Mouse (Mus musculus): Measurements from ENCODE around the gene Dynlt1c.
"Not testable (repeated sequence)": the region's sequence is repeated elsewhere in the genome, so short reads cannot be mapped to it uniquely, and the experiment has no call there.

DNA sequence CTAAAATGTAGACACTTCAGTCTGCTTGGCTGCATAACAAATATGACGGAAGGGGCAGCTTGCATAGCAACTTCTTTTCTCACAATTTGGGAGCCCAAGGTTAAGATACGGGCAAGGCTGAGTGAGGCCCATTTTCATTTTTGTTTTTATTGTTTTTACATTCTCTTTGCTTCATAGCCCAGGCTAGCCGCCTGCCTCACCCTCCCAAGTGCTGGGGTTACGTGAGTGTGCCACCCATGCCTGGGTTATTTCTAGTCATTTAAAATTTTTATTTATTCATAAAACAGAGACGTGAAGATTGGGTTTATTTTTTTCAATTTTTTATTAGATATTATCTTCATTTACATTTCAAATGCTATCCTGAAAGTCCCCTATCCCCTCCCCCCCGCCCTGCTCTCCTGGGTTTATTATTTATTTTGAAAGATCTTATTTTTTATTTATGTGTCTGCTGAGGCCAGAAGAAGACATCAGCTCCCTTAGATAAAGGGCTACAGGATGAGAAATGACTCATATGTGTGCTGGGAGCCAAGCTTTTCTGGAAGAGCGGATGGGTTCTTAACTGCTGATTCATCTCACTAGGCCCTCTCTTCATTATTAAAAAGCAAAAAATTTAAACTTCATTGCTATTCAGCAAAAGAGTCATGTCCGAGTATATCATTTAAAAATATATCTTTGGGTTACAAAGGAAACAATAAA, 1.1 kb upstream of the Dynlt1c start:
- TF ChIP-seq MAFK (IDR thresholded peaks at IDR 0.05; ENCODE audit: insufficient read depth, low read depth, low read length); HCFC1 (IDR thresholded peaks at IDR 0.05; ENCODE audit: borderline replicate concordance, insufficient read depth, low read length); CHD2 (IDR thresholded peaks at IDR 0.05; ENCODE audit: low read depth, low read length): not testable (repeated sequence)
